Mouse (Mus musculus): ENCODE results near the gene Gucy2f.

- TF ChIP-seq CTCF (IDR thresholded peaks at IDR 0.05; ENCODE audit: low read depth) (no peak), EP300 (IDR thresholded peaks at IDR 0.05; ENCODE audit: low read depth) (no peak)
Measured at GRCm38 (mm10) chrX:142176981-142177380, 19.8 kb downstream of the Gucy2f start.
